Mouse (Mus musculus) kidney, adult 10 weeks (tissue): Measurements from ENCODE around the gene Sapcd2. TPM values are rescaled to one million over a fixed set of nuclear protein-coding genes. Genes with fewer than 3 reads are reported as not detected.

Source experiments
- polyA plus RNA-seq: library from polyadenylated mRNA; stranded (reverse); fragments of 350-450 nt; fragmentation: Illumina TruSeq; extraction: RNeasy Lipid Tissue Mini Kit (QIAGEN cat#74804); gene quantifications from one replicate; pipeline ENCODE4 v1.2.3, GENCODE M21; 2014; ENCODE audit warnings: low read depth, low replicate concordance

The Sapcd2 gene
- not detected for polyA plus RNA-seq

GRCm38 (mm10) chr2:25371764-25372643 is at the start of gene Sapcd2:
Sapcd2 (plus strand) TSS chr2:25372321.

GRCm38 (mm10) chr2:25332286-25333160 is 39.6 kb upstream of the Sapcd2 start, which contains the start of gene Man1b1:
Man1b1 (plus strand) TSS chr2:25332338.

GRCm38 (mm10) chr2:25356208-25357079 is 15.7 kb upstream of the Sapcd2 start, which contains the start of gene Dpp7:
Dpp7 (minus strand) TSS chr2:25356359.

GRCm38 (mm10) chr2:25365091-25365761 is 6.9 kb upstream of the Sapcd2 start, which contains the start of gene Uap1l1:
Uap1l1 (minus strand) TSS chr2:25365682.

GRCm38 (mm10) chr2:25395721-25396596 is 23.8 kb downstream of the Sapcd2 start, which contains the start of gene Entpd2:
Entpd2 (plus strand) TSS chr2:25395874.

GRCm38 (mm10) chr2:25399051-25399450 is 26.9 kb downstream of the Sapcd2 start, which contains the start of gene Npdc1:
Npdc1 (plus strand) TSS chr2:25399351.

GRCm38 (mm10) chr2:25422587-25423410 is 50.7 kb downstream of the Sapcd2 start, which contains the start of gene Fut7:
Fut7 (plus strand) TSS chr2:25423267.

Other genes with a start within 250 kb of the Sapcd2 start
- 3.8 TPM for gene Nrarp, start 191.6 kb upstream of the Sapcd2 start, polyA plus RNA-seq
- 1.4 TPM for gene Tor4a, start 175.4 kb upstream of the Sapcd2 start, polyA plus RNA-seq
- gene Nelfb, start 160.8 kb upstream of the Sapcd2 start, polyA plus RNA-seq = 5.2 TPM
- gene Stpg3, start 157.7 kb upstream of the Sapcd2 start, polyA plus RNA-seq = not detected
- not detected for gene Fam166a, start 153.6 kb upstream of the Sapcd2 start, polyA plus RNA-seq
- 24.5 TPM for gene Tubb4b, start 147.6 kb upstream of the Sapcd2 start, polyA plus RNA-seq
- 5.6 TPM for gene Slc34a3, start 138.0 kb upstream of the Sapcd2 start, polyA plus RNA-seq
- gene Rnf224, start 135.5 kb upstream of the Sapcd2 start, polyA plus RNA-seq = not detected
- gene Rnf208, start 130.1 kb upstream of the Sapcd2 start, polyA plus RNA-seq = not detected
- not detected for gene Cysrt1, start 129.9 kb upstream of the Sapcd2 start, polyA plus RNA-seq
- gene AL732309.1, start 125.5 kb upstream of the Sapcd2 start, polyA plus RNA-seq = 1.5 TPM
- gene Tmem203, start 116.9 kb upstream of the Sapcd2 start, polyA plus RNA-seq = 0.61 TPM
- gene Tprn, start 109.7 kb upstream of the Sapcd2 start, polyA plus RNA-seq = 3.2 TPM
- 1.2 TPM for gene Ssna1, start 99.9 kb upstream of the Sapcd2 start, polyA plus RNA-seq
- gene Anapc2, start 99.8 kb upstream of the Sapcd2 start, polyA plus RNA-seq = 4.5 TPM
- not detected for gene Tmem210, start 84.2 kb upstream of the Sapcd2 start, polyA plus RNA-seq
- gene Lrrc26, start 82.4 kb upstream of the Sapcd2 start, polyA plus RNA-seq = not detected
- not detected for gene Grin1, start 53.1 kb upstream of the Sapcd2 start, polyA plus RNA-seq
- 15.0 TPM for gene Man1b1, start 40.0 kb upstream of the Sapcd2 start, polyA plus RNA-seq
- gene Dpp7, start 16.0 kb upstream of the Sapcd2 start, polyA plus RNA-seq = 34.5 TPM
- 3.9 TPM for gene Uap1l1, start 6.6 kb upstream of the Sapcd2 start, polyA plus RNA-seq
- 0.36 TPM for gene Entpd2, start 23.6 kb downstream of the Sapcd2 start, polyA plus RNA-seq
- gene Npdc1, start 27.0 kb downstream of the Sapcd2 start, polyA plus RNA-seq = 4.3 TPM
- not detected for gene Fut7, start 50.9 kb downstream of the Sapcd2 start, polyA plus RNA-seq
- 0.77 TPM for gene Abca2, start 56.4 kb downstream of the Sapcd2 start, polyA plus RNA-seq
- not detected for gene Clic3, start 84.5 kb downstream of the Sapcd2 start, polyA plus RNA-seq
- 2.2 TPM for gene Paxx, start 88.8 kb downstream of the Sapcd2 start, polyA plus RNA-seq
- not detected for gene Ptgds, start 97.7 kb downstream of the Sapcd2 start, polyA plus RNA-seq
- not detected for gene Lcn12, start 121.6 kb downstream of the Sapcd2 start, polyA plus RNA-seq
- gene Fbxw5, start 128.4 kb downstream of the Sapcd2 start, polyA plus RNA-seq = 0.40 TPM
- 1.7 TPM for gene C8g, start 129.4 kb downstream of the Sapcd2 start, polyA plus RNA-seq
- 0.65 TPM for gene Traf2, start 174.6 kb downstream of the Sapcd2 start, polyA plus RNA-seq
- gene Edf1, start 185.5 kb downstream of the Sapcd2 start, polyA plus RNA-seq = 0.89 TPM
- not detected for gene Mamdc4, start 202.5 kb downstream of the Sapcd2 start, polyA plus RNA-seq
- 1.1 TPM for gene Phpt1, start 202.9 kb downstream of the Sapcd2 start, polyA plus RNA-seq
- gene Ajm1, start 209.4 kb downstream of the Sapcd2 start, polyA plus RNA-seq = not detected
- gene Rabl6, start 236.2 kb downstream of the Sapcd2 start, polyA plus RNA-seq = 37.2 TPM
- gene Ccdc183, start 245.4 kb downstream of the Sapcd2 start, polyA plus RNA-seq = not detected
- 4.8 TPM for gene Tmem141, start 249.7 kb downstream of the Sapcd2 start, polyA plus RNA-seq